In the genomic region with DNA sequence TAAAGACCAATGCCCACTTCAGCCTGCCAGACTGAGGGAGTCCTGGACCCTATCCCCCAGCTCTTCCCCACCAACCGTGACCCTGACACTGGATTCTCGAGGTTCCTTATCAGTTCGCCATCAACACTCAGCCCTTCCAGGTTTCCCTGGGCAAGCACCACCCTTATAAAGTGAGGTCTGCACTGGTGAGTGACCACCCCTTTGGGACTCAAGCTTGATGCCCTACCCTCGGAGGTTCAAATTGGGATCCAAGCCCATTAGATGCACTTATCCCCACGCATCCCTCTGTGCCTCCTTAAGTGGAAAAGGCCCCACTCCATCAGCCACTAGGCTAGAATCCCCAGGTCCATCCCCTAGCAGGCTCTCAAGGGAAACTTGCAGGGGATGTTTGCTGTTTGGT, we compare ENCODE assay signal across 8 mouse cellular contexts. TPM values are rescaled to one million over a fixed set of nuclear protein-coding genes. Genes with fewer than 3 reads are reported as not detected.
A peak's percentile ranks its signal among the peaks of the same experiment; 100 is the strongest.
DNase-seq lines count a peak whose midpoint lies in the region; ATAC-seq lines count a peak whose summit lies in the region.

No protein-coding gene starts in this region.

- no peak overlapping the region for H3K27ac ChIP-seq in kidney, embryonic 16.5 days (ENCODE audit: low read length)
- H3K27ac ChIP-seq in embryonic facial prominence, embryonic 11.5 days (replicated peaks; ENCODE audit: low read depth, low read length), result no peak overlapping the region
- 0 out of 2 replicates have a peak overlapping the region, but pooled peaks have one; percentile 92 for H3K27ac ChIP-seq in hindbrain, embryonic 14.5 days
- H3K27ac ChIP-seq in midbrain, embryonic 13.5 days, result 0 out of 2 replicates have a peak overlapping the region, but pooled peaks have one; percentile 90

- WGBS in kidney, embryonic 16.5 days, result 69% methylated on average over 5 of the region's 5 CpGs
- 64% methylated on average over 5 of the region's 5 CpGs for WGBS in embryonic facial prominence, embryonic 11.5 days
- WGBS in hindbrain, embryonic 14.5 days, result 68% methylated on average over 5 of the region's 5 CpGs
- WGBS in midbrain, embryonic 13.5 days, result 71% methylated on average over 5 of the region's 5 CpGs

- H3K4me1 ChIP-seq in kidney, embryonic 16.5 days (ENCODE audit: insufficient read depth, low read length), result peaks cover 40% of the 10 kb centered on the region
- peaks cover 2% of the 10 kb centered on the region; the same call in 1 of the 2 replicates for H3K4me1 ChIP-seq in embryonic facial prominence, embryonic 11.5 days (ENCODE audit: control insufficient read depth, insufficient read depth, low read length)
- H3K4me1 ChIP-seq in hindbrain, embryonic 14.5 days (replicated peaks; ENCODE audit: control insufficient read depth, insufficient read depth, low read length), result peaks cover 38% of the 10 kb centered on the region
- H3K4me1 ChIP-seq in midbrain, embryonic 13.5 days (replicated peaks), result peaks cover 54% of the 10 kb centered on the region

- no peak for ATAC-seq in kidney, embryonic 16.5 days (ENCODE audit: low FRiP score, low TSS enrichment)
- ATAC-seq in embryonic facial prominence, embryonic 11.5 days (replicated peaks; ENCODE audit: insufficient number of reproducible peaks, low FRiP score, low TSS enrichment, low read depth), result no peak
- no peak for ATAC-seq in hindbrain, embryonic 14.5 days (ENCODE audit: low FRiP score)
- ATAC-seq in midbrain, embryonic 13.5 days, result no peak
- ATAC-seq in granulocyte monocyte progenitor cell, adult 5-6 weeks (replicated peaks; ENCODE audit: poor library complexity, severe bottlenecking), result no peak

- DNase-seq in kidney, adult 9 months, result no peak
- peak; percentile 9 for DNase-seq in embryonic facial prominence, embryonic 11.5 days (ENCODE audit: low spot score)
- DNase-seq in hindbrain, embryonic 14.5 days (ENCODE audit: low spot score), result no peak
- DNase-seq in right cerebral cortex, postnatal 10 days (ENCODE audit: low spot score in 2 of 2), result no peak
- no peak for DNase-seq in adrenal gland, postnatal 4 days (ENCODE audit: low spot score in 2 of 2)

- no peaks in the 10 kb centered on the region for H3K9me3 ChIP-seq in kidney, embryonic 16.5 days (ENCODE audit: low read length)
- no peaks in the 10 kb centered on the region for H3K9me3 ChIP-seq in embryonic facial prominence, embryonic 11.5 days (replicated peaks; ENCODE audit: control insufficient read depth, low read length)
- H3K9me3 ChIP-seq in hindbrain, embryonic 14.5 days (ENCODE audit: control insufficient read depth, low read length), result no peaks in the 10 kb centered on the region
- no peaks in the 10 kb centered on the region for H3K9me3 ChIP-seq in midbrain, embryonic 13.5 days

- H3K9ac ChIP-seq in kidney, embryonic 16.5 days (replicated peaks; ENCODE audit: low read length), result peak overlapping the region; percentile 92; the same call in 1 of the 2 replicates
- no peak overlapping the region for H3K9ac ChIP-seq in embryonic facial prominence, embryonic 11.5 days (replicated peaks; ENCODE audit: low read length)
- peak overlapping the region; percentile 97 for H3K9ac ChIP-seq in hindbrain, embryonic 14.5 days
- H3K9ac ChIP-seq in midbrain, embryonic 13.5 days (replicated peaks), result peak overlapping the region; percentile 95

- no peaks in the 10 kb centered on the region for H3K27me3 ChIP-seq in kidney, embryonic 16.5 days (ENCODE audit: insufficient read depth, low read length)
- no peaks in the 10 kb centered on the region for H3K27me3 ChIP-seq in embryonic facial prominence, embryonic 11.5 days (ENCODE audit: control insufficient read depth, insufficient read depth, low read length)
- no peaks in the 10 kb centered on the region for H3K27me3 ChIP-seq in hindbrain, embryonic 14.5 days (ENCODE audit: control insufficient read depth, insufficient read depth, low read length)
- peaks cover 5% of the 10 kb centered on the region; the same call in 1 of the 2 replicates for H3K27me3 ChIP-seq in midbrain, embryonic 13.5 days

- peak overlapping the region; percentile 86 for H3K4me3 ChIP-seq in kidney, embryonic 16.5 days (ENCODE audit: low read length)
- H3K4me3 ChIP-seq in embryonic facial prominence, embryonic 11.5 days (ENCODE audit: low read depth, low read length), result no peak overlapping the region; the same call in 1 of the 2 replicates
- H3K4me3 ChIP-seq in hindbrain, embryonic 14.5 days (replicated peaks; ENCODE audit: low read length), result peak overlapping the region; percentile 81
- H3K4me3 ChIP-seq in midbrain, embryonic 13.5 days (replicated peaks), result peak overlapping the region; percentile 86

- no peaks in the 10 kb centered on the region for H3K36me3 ChIP-seq in kidney, embryonic 16.5 days (ENCODE audit: insufficient read depth, low read length)
- no peaks in the 10 kb centered on the region for H3K36me3 ChIP-seq in embryonic facial prominence, embryonic 11.5 days (replicated peaks; ENCODE audit: control insufficient read depth, insufficient read depth, low read depth, low read length)
- H3K36me3 ChIP-seq in hindbrain, embryonic 14.5 days (replicated peaks; ENCODE audit: control insufficient read depth, insufficient read depth), result no peaks in the 10 kb centered on the region
- no peaks in the 10 kb centered on the region for H3K36me3 ChIP-seq in midbrain, embryonic 13.5 days

- H3K4me2 ChIP-seq in kidney, embryonic 16.5 days (replicated peaks; ENCODE audit: low read depth, low read length), result peak overlapping the region; percentile 93
- H3K4me2 ChIP-seq in embryonic facial prominence, embryonic 11.5 days (ENCODE audit: low read depth, low read length), result peak overlapping the region; percentile 13; the same call in 1 of the 2 replicates
- H3K4me2 ChIP-seq in hindbrain, embryonic 14.5 days (replicated peaks), result peak overlapping the region; percentile 91
- H3K4me2 ChIP-seq in midbrain, embryonic 13.5 days (replicated peaks), result peak overlapping the region; percentile 82

RNA-seq across cellular contexts. Expression of gene Cerk, which starts 1.9 kb away (rescaled TPM):
- 13.6 and 13.7 TPM in 2 replicates for polyA plus RNA-seq in kidney, embryonic 16.5 days (2015; fragmentation: Nextera tagmentation; extraction: Ambion mirVana)
- 16.3 and 17.6 TPM in 2 replicates for polyA plus RNA-seq in embryonic facial prominence, embryonic 11.5 days (2014; fragmentation: Nextera tagmentation; extraction: Ambion mirVana)
- polyA plus RNA-seq in hindbrain, embryonic 14.5 days (2014; fragmentation: Nextera tagmentation; extraction: Ambion mirVana), result 28.3 and 31.1 TPM in 2 replicates
- polyA plus RNA-seq in midbrain, embryonic 13.5 days (2015; fragmentation: Nextera tagmentation; extraction: Ambion mirVana), result 20.6 and 22.3 TPM in 2 replicates
- total RNA-seq in granulocyte monocyte progenitor cell, adult 5-6 weeks (2014; fragmentation: Nextera tagmentation), result 26.3 and 29.8 TPM in 2 replicates
- total RNA-seq in granulocyte monocyte progenitor cell, adult 5-6 weeks (2017), result 41.4 and 47.9 TPM in 2 replicates
- 10 to 100 TPM; 26.3 to 26.8 TPM for total RNA-seq in adrenal gland, postnatal 4 days (2021)

RNA-seq across cellular contexts. Expression of gene Tbc1d22a, which starts 30.2 kb away (rescaled TPM):
- 16.5 and 16.6 TPM in 2 replicates for polyA plus RNA-seq in kidney, embryonic 16.5 days (2015; fragmentation: Nextera tagmentation; extraction: Ambion mirVana)
- polyA plus RNA-seq in embryonic facial prominence, embryonic 11.5 days (2014; fragmentation: Nextera tagmentation; extraction: Ambion mirVana), result 6.2 and 7.6 TPM in 2 replicates
- 9.9 and 10.7 TPM in 2 replicates for polyA plus RNA-seq in hindbrain, embryonic 14.5 days (2014; fragmentation: Nextera tagmentation; extraction: Ambion mirVana)
- 13.4 and 13.6 TPM in 2 replicates for polyA plus RNA-seq in midbrain, embryonic 13.5 days (2015; fragmentation: Nextera tagmentation; extraction: Ambion mirVana)
- 18.6 and 18.8 TPM in 2 replicates for total RNA-seq in granulocyte monocyte progenitor cell, adult 5-6 weeks (2014; fragmentation: Nextera tagmentation)
- total RNA-seq in granulocyte monocyte progenitor cell, adult 5-6 weeks (2017), result 26.5 and 46.7 TPM in 2 replicates
- total RNA-seq in adrenal gland, postnatal 4 days (2021), result 10 to 100 TPM; 32.3 TPM

Comparison
In these comparisons a context has a peak if more than half of its experiments do, and no peak if none do; other contexts are left out.
1. H3K27ac ChIP-seq: peak in hindbrain, embryonic 14.5 days (single experiment) and midbrain, embryonic 13.5 days (single experiment); none in kidney, embryonic 16.5 days (single experiment) and embryonic facial prominence, embryonic 11.5 days (single experiment).
2. H3K4me2 ChIP-seq: peak in every context shown above with its lines; median percentile 93 in kidney, embryonic 16.5 days; 91 in hindbrain, embryonic 14.5 days; 82 in midbrain, embryonic 13.5 days; 13 in embryonic facial prominence, embryonic 11.5 days.